Mouse (Mus musculus) intestine, postnatal 0 days (tissue): ENCODE measurements around the gene Kdr. TPM values are rescaled to one million over a fixed set of nuclear protein-coding genes. Genes with fewer than 3 reads are reported as not detected.

Experiments
- ATAC-seq: fragments of 200-750 bp; cut with Nextera tagmentation; 2 replicates; pipeline ENCODE4 v1.8.0; 2017; ENCODE audit warnings: mild to moderate bottlenecking, moderate TSS enrichment, moderate library complexity
- H3K27ac ChIP-seq: fragments of 300-500 bp; sonication (generic); 2 replicates; pipeline ENCODE4 v1.5.1; 2014; ENCODE audit warnings: mild to moderate bottlenecking, low read depth, low read length, moderate library complexity
- H3K27me3 ChIP-seq: fragments of 300-500 bp; sonication (generic); replicated peaks from 2 replicates; pipeline ENCODE4 v1.6.1; 2014; ENCODE audit warnings: low read length, mixed read lengths; ENCODE audit not compliant: control insufficient read depth, insufficient read depth
- H3K36me3 ChIP-seq: fragments of 300-500 bp; sonication (generic); 2 replicates; pipeline ENCODE4 v1.6.1; 2014; ENCODE audit warnings: mild to moderate bottlenecking, moderate library complexity; ENCODE audit not compliant: control insufficient read depth, insufficient read depth
- H3K4me1 ChIP-seq: fragments of 300-500 bp; sonication (generic); replicated peaks from 2 replicates; pipeline ENCODE4 v1.6.1; 2014; ENCODE audit warnings: antibody characterized with exemption, low read length, mixed read lengths; ENCODE audit not compliant: control insufficient read depth, insufficient read depth
- H3K4me2 ChIP-seq: fragments of 300-500 bp; sonication (generic); replicated peaks from 2 replicates; pipeline ENCODE4 v1.6.1; 2014; ENCODE audit warnings: low read depth, mild to moderate bottlenecking, moderate library complexity
- H3K4me3 ChIP-seq: fragments of 300-500 bp; sonication (generic); 2 replicates; pipeline ENCODE4 v1.5.1; 2014; ENCODE audit warnings: low read depth, low read length
- H3K9ac ChIP-seq: fragments of 300-500 bp; sonication (generic); 2 replicates; pipeline ENCODE4 v1.6.1; 2014; ENCODE audit warnings: mild to moderate bottlenecking, low read depth, low read length
- H3K9me3 ChIP-seq: fragments of 300-500 bp; sonication (generic); 2 replicates; pipeline ENCODE4 v1.6.1; 2016; ENCODE audit warnings: mixed run types; ENCODE audit not compliant: control insufficient read depth
- CTCF ChIP-seq: sonication (generic); IDR thresholded peaks from 2 replicates; pipeline ENCODE4 v1.5.1; 2016; ENCODE audit warnings: low read depth, mild to moderate bottlenecking, control low read depth, antibody characterized with exemption, moderate library complexity
- WGBS: fragments of 180-500 bp; shearing (Covaris S2); extraction: QIAGEN DNeasy Blood & Tissue Kit; methylation state at CpG from one replicate; pipeline ENCODE4 v1.1.7; 2014; 5-methylcytosine and 5-hydroxymethylcytosine counted together
- polyA plus RNA-seq: library from polyadenylated mRNA; unstranded; fragments of >200 nt; fragmentation: Nextera tagmentation; extraction: Ambion mirVana; gene quantifications from 2 replicates; pipeline ENCODE4 v1.2.1, GENCODE M21; 2015

Kdr gene
- polyA plus RNA-seq, result 10.4 and 11.6 TPM in 2 replicates

- Histone ChIP-seq H3K4me2 (peak within 1 kb of the TSS; percentile 92), H3K4me3 (peak within 1 kb of the TSS; percentile 65), H3K36me3 (no peaks in the 10 kb centered on the region), H3K9me3 (no peaks in the 10 kb centered on the region), H3K4me1 (no peaks in the 10 kb centered on the region), H3K9ac (peak within 1 kb of the TSS; percentile 48; the same call in 1 of the 2 replicates), H3K27ac (no peak within 1 kb of the TSS; the same call in 1 of the 2 replicates), H3K27me3 (peaks cover 45% of the 10 kb centered on the region)
- TF ChIP-seq CTCF, result no peak
- 0 out of 2 replicates have a peak, but pooled peaks have one; percentile 28 for ATAC-seq
- WGBS, result 2% methylated on average over 37 of the region's 37 CpGs
Observed at GRCm38 (mm10) chr5:75978374-75979100, at the start of gene Kdr. Gene Kdr (minus strand): TSS chr5:75978458.

- Histone ChIP-seq H3K4me3 (no peak overlapping the region), H3K4me2 (no peak overlapping the region), H3K27me3 (no peaks in the 10 kb centered on the region), H3K9ac (no peak overlapping the region), H3K9me3 (no peaks in the 10 kb centered on the region), H3K36me3 (no peaks in the 10 kb centered on the region), H3K4me1 (no peaks in the 10 kb centered on the region), H3K27ac (no peak overlapping the region)
- TF ChIP-seq CTCF, result peak; percentile 17; the same call in 1 of the 2 replicates
- WGBS, result 55% methylated on average over 6 of the region's 6 CpGs
- no peak for ATAC-seq
Observed at GRCm38 (mm10) chr5:76026805-76027204, 48.5 kb upstream of the Kdr start.

GRCm38 (mm10) chr5:76025996-76026665, 47.9 kb upstream of the Kdr start:
- Histone ChIP-seq H3K4me2 (no peak overlapping the region), H3K36me3 (no peaks in the 10 kb centered on the region), H3K9ac (no peak overlapping the region), H3K27me3 (no peaks in the 10 kb centered on the region), H3K4me3 (no peak overlapping the region), H3K4me1 (no peaks in the 10 kb centered on the region), H3K27ac (no peak overlapping the region), H3K9me3 (no peaks in the 10 kb centered on the region)
- 43% methylated on average over 4 of the region's 4 CpGs for WGBS
- ATAC-seq, result no peak
- peak; percentile 79 for TF ChIP-seq CTCF

- Histone ChIP-seq H3K27me3 (no peaks in the 10 kb centered on the region), H3K27ac (no peak overlapping the region), H3K9me3 (no peaks in the 10 kb centered on the region), H3K9ac (no peak overlapping the region), H3K4me1 (no peaks in the 10 kb centered on the region), H3K4me2 (peak overlapping the region; percentile 38; the same call in 1 of the 2 replicates), H3K4me3 (no peak overlapping the region), H3K36me3 (no peaks in the 10 kb centered on the region)
- ATAC-seq, result no peak
- TF ChIP-seq CTCF, result no peak
- 20% methylated on average over 14 of the region's 14 CpGs for WGBS
Observed at GRCm38 (mm10) chr5:76023011-76023773, 44.9 kb upstream of the Kdr start.

- H3K9ac ChIP-seq, result no peak overlapping the region
- H3K36me3 ChIP-seq, result no peaks in the 10 kb centered on the region
- TF ChIP-seq CTCF, result no peak
- no peak for ATAC-seq
- H3K4me1 ChIP-seq, result no peaks in the 10 kb centered on the region
- 70% methylated on average over 6 of the region's 6 CpGs for WGBS
- no peaks in the 10 kb centered on the region for H3K27me3 ChIP-seq
- H3K4me3 ChIP-seq, result no peak overlapping the region
- no peak overlapping the region for H3K27ac ChIP-seq
- no peaks in the 10 kb centered on the region for H3K9me3 ChIP-seq
- no peak overlapping the region for H3K4me2 ChIP-seq
Observed at GRCm38 (mm10) chr5:76022436-76022835, 44.2 kb upstream of the Kdr start.

GRCm38 (mm10) chr5:76018321-76018720, 40.1 kb upstream of the Kdr start:
- Histone ChIP-seq H3K27ac (no peak overlapping the region), H3K27me3 (no peaks in the 10 kb centered on the region), H3K4me3 (no peak overlapping the region), H3K4me2 (no peak overlapping the region), H3K4me1 (no peaks in the 10 kb centered on the region), H3K36me3 (no peaks in the 10 kb centered on the region), H3K9ac (no peak overlapping the region), H3K9me3 (no peaks in the 10 kb centered on the region)
- TF ChIP-seq CTCF, result no peak
- 76% methylated on average over 5 of the region's 5 CpGs for WGBS
- ATAC-seq, result no peak
